ENCODE assay signal across 10 mouse cellular contexts in the genomic region with DNA sequence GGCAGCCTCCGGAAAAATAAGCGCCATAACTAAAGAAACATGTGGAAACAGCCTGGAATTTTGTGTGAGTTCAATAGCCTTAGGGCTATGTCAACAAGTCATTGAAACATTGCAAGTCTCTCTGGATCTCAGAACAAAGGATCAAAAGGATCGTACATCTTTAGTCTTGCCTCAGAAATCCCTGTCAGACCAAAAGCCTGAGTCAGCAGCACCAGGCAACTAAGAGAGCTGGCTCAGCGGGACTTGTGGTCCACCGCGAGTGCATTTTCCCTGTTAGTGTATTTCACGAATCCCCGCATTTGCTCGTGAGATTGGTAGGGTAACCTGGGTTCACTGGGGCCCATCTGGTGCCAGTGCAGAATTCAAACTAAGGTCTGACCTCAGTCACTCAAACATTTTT. TPM values are rescaled to one million over a fixed set of nuclear protein-coding genes. Genes with fewer than 3 reads are reported as not detected.
DNase-seq lines count a peak whose midpoint lies in the region; ATAC-seq lines count a peak whose summit lies in the region.
"Had no signal": no experiment of that assay in that cellular context is flagged by ENCODE, and none has a peak within 500 bp of the region (broad histone marks: within the 10 kb centered on the region; RNA-seq: fewer than 3 reads in every experiment).

No protein-coding gene starts in this region.

- H3K9ac ChIP-seq in intestine, embryonic 14.5 days (ENCODE audit: low read length), result no peak overlapping the region
- no peak overlapping the region for H3K9ac ChIP-seq in intestine, embryonic 16.5 days (ENCODE audit: low read depth, low read length)
- no peak overlapping the region for H3K9ac ChIP-seq in midbrain, embryonic 11.5 days (ENCODE audit: low read length)
- H3K9ac ChIP-seq in midbrain, embryonic 15.5 days, result no peak overlapping the region
- H3K9ac ChIP-seq in embryonic facial prominence, embryonic 14.5 days (ENCODE audit: low read depth, low read length), result no peak overlapping the region
- no peak overlapping the region for H3K9ac ChIP-seq in stomach, embryonic 14.5 days (replicated peaks; ENCODE audit: low read depth, low read length)
- H3K9ac ChIP-seq: liver, embryonic 14.5 days had no signal

- WGBS in intestine, embryonic 14.5 days, result 40% methylated on average over 9 of the region's 9 CpGs
- WGBS in intestine, embryonic 16.5 days, result 43% methylated on average over 9 of the region's 9 CpGs
- 27% methylated on average over 9 of the region's 9 CpGs for WGBS in midbrain, embryonic 11.5 days
- WGBS in midbrain, embryonic 15.5 days, result 19% methylated on average over 9 of the region's 9 CpGs
- WGBS in embryonic facial prominence, embryonic 14.5 days, result 23% methylated on average over 9 of the region's 9 CpGs
- WGBS in stomach, embryonic 14.5 days, result 16% methylated on average over 9 of the region's 9 CpGs

- ATAC-seq in intestine, embryonic 14.5 days (replicated peaks; ENCODE audit: low FRiP score, low TSS enrichment, low read depth), result no peak
- no peak for ATAC-seq in intestine, embryonic 16.5 days
- ATAC-seq in midbrain, embryonic 11.5 days (ENCODE audit: low FRiP score), result no peak
- no peak for ATAC-seq in midbrain, embryonic 15.5 days (replicated peaks)
- ATAC-seq in embryonic facial prominence, embryonic 14.5 days (ENCODE audit: low read depth), result no peak
- ATAC-seq in stomach, embryonic 14.5 days (ENCODE audit: insufficient number of reproducible peaks, insufficient read depth, low FRiP score, low read depth), result no peak
- ATAC-seq in monocyte, adult 5-6 weeks (replicated peaks; ENCODE audit: insufficient number of reproducible peaks, low FRiP score, low TSS enrichment, poor library complexity, severe bottlenecking), result no peak

- 0 out of 2 replicates have a peak overlapping the region, but pooled peaks have one; percentile 20 for H3K4me2 ChIP-seq in intestine, embryonic 14.5 days (ENCODE audit: low read length)
- H3K4me2 ChIP-seq in intestine, embryonic 16.5 days (ENCODE audit: low read depth, low read length), result no peak overlapping the region
- no peak overlapping the region for H3K4me2 ChIP-seq in midbrain, embryonic 11.5 days
- H3K4me2 ChIP-seq in midbrain, embryonic 15.5 days, result no peak overlapping the region
- H3K4me2 ChIP-seq in embryonic facial prominence, embryonic 14.5 days (ENCODE audit: low read depth, low read length), result 0 out of 2 replicates have a peak overlapping the region, but pooled peaks have one; percentile 4
- no peak overlapping the region for H3K4me2 ChIP-seq in stomach, embryonic 14.5 days (replicated peaks; ENCODE audit: low read depth, low read length)

- H3K4me3 ChIP-seq in intestine, embryonic 14.5 days (ENCODE audit: low read depth, low read length), result no peak overlapping the region
- no peak overlapping the region for H3K4me3 ChIP-seq in intestine, embryonic 16.5 days (ENCODE audit: low read length)
- H3K4me3 ChIP-seq in midbrain, embryonic 11.5 days (ENCODE audit: low read depth, low read length), result no peak overlapping the region
- H3K4me3 ChIP-seq in midbrain, embryonic 15.5 days, result no peak overlapping the region
- H3K4me3 ChIP-seq in embryonic facial prominence, embryonic 14.5 days (ENCODE audit: low read depth, low read length), result no peak overlapping the region
- no peak overlapping the region for H3K4me3 ChIP-seq in stomach, embryonic 14.5 days (ENCODE audit: low read depth, low read length)

- H3K4me1 ChIP-seq in intestine, embryonic 14.5 days (replicated peaks; ENCODE audit: control insufficient read depth, insufficient read depth, low read length), result peaks cover 9% of the 10 kb centered on the region; the same call in 1 of the 2 replicates
- H3K4me1 ChIP-seq in intestine, embryonic 16.5 days (ENCODE audit: control insufficient read depth, insufficient read depth, low read length), result peaks cover 7% of the 10 kb centered on the region
- H3K4me1 ChIP-seq in midbrain, embryonic 11.5 days (ENCODE audit: control insufficient read depth, insufficient read depth, low read length), result peaks cover 6% of the 10 kb centered on the region; the same call in 1 of the 2 replicates
- peaks cover 13% of the 10 kb centered on the region for H3K4me1 ChIP-seq in midbrain, embryonic 15.5 days
- H3K4me1 ChIP-seq in embryonic facial prominence, embryonic 14.5 days (ENCODE audit: control insufficient read depth, insufficient read depth, low read length), result peaks cover 4% of the 10 kb centered on the region; the same call in 1 of the 2 replicates
- H3K4me1 ChIP-seq in stomach, embryonic 14.5 days (ENCODE audit: control insufficient read depth, insufficient read depth, low read length), result 0 out of 2 replicates have a peak, but pooled peaks cover 4% of the 10 kb centered on the region

- peak; percentile 61 for DNase-seq in intestine, embryonic 14.5 days (ENCODE audit: low spot score)
- DNase-seq in midbrain, embryonic 11.5 days (ENCODE audit: low spot score, missing footprints), result peak; percentile 89
- peak; percentile 87 for DNase-seq in embryonic facial prominence, embryonic 14.5 days (ENCODE audit: low spot score)
- DNase-seq in cerebellum, adult 9-11 months, result no peak
- DNase-seq: heart, postnatal 36 days had no signal

- peak overlapping the region; percentile 40; the same call in 1 of the 2 replicates for H3K27ac ChIP-seq in intestine, embryonic 14.5 days (ENCODE audit: low read depth)
- H3K27ac ChIP-seq in intestine, embryonic 16.5 days (ENCODE audit: low read length), result no peak overlapping the region; the same call in 1 of the 2 replicates
- no peak overlapping the region for H3K27ac ChIP-seq in midbrain, embryonic 11.5 days (ENCODE audit: low read depth, low read length)
- no peak overlapping the region for H3K27ac ChIP-seq in midbrain, embryonic 15.5 days
- H3K27ac ChIP-seq in embryonic facial prominence, embryonic 14.5 days (replicated peaks; ENCODE audit: low read depth, low read length), result peak overlapping the region; percentile 52
- H3K27ac ChIP-seq in stomach, embryonic 14.5 days (ENCODE audit: low read length), result peak overlapping the region; percentile 75; the same call in 1 of the 2 replicates
- H3K27ac ChIP-seq: liver, embryonic 14.5 days had no signal

- H3K9me3 ChIP-seq in intestine, embryonic 14.5 days (ENCODE audit: control insufficient read depth, low read length), result no peaks in the 10 kb centered on the region
- no peaks in the 10 kb centered on the region for H3K9me3 ChIP-seq in intestine, embryonic 16.5 days (ENCODE audit: control insufficient read depth, low read length)
- H3K9me3 ChIP-seq in midbrain, embryonic 11.5 days (ENCODE audit: control insufficient read depth, low read length), result no peaks in the 10 kb centered on the region
- H3K9me3 ChIP-seq in midbrain, embryonic 15.5 days, result no peaks in the 10 kb centered on the region
- no peaks in the 10 kb centered on the region for H3K9me3 ChIP-seq in embryonic facial prominence, embryonic 14.5 days (ENCODE audit: control insufficient read depth, low read length)
- no peaks in the 10 kb centered on the region for H3K9me3 ChIP-seq in stomach, embryonic 14.5 days (ENCODE audit: control insufficient read depth, low read depth, low read length)

- no peaks in the 10 kb centered on the region for H3K36me3 ChIP-seq in intestine, embryonic 14.5 days (ENCODE audit: control insufficient read depth, insufficient read depth, low read length)
- H3K36me3 ChIP-seq in intestine, embryonic 16.5 days (ENCODE audit: control insufficient read depth, insufficient read depth, low read length), result no peaks in the 10 kb centered on the region
- no peaks in the 10 kb centered on the region for H3K36me3 ChIP-seq in midbrain, embryonic 11.5 days (ENCODE audit: control insufficient read depth, insufficient read depth, low read length)
- H3K36me3 ChIP-seq in midbrain, embryonic 15.5 days (replicated peaks), result no peaks in the 10 kb centered on the region
- no peaks in the 10 kb centered on the region for H3K36me3 ChIP-seq in embryonic facial prominence, embryonic 14.5 days (ENCODE audit: control insufficient read depth, insufficient read depth, low read length)
- H3K36me3 ChIP-seq in stomach, embryonic 14.5 days (ENCODE audit: control insufficient read depth, insufficient read depth, low read length), result no peaks in the 10 kb centered on the region

- H3K27me3 ChIP-seq in intestine, embryonic 14.5 days (replicated peaks; ENCODE audit: control insufficient read depth, insufficient read depth, low read length), result no peaks in the 10 kb centered on the region
- H3K27me3 ChIP-seq in intestine, embryonic 16.5 days (replicated peaks; ENCODE audit: control insufficient read depth, insufficient read depth, low read length), result no peaks in the 10 kb centered on the region
- peaks cover 9% of the 10 kb centered on the region for H3K27me3 ChIP-seq in midbrain, embryonic 11.5 days (ENCODE audit: control insufficient read depth, insufficient read depth, low read length)
- H3K27me3 ChIP-seq in midbrain, embryonic 15.5 days (replicated peaks), result 0 out of 2 replicates have a peak, but pooled peaks cover 4% of the 10 kb centered on the region
- H3K27me3 ChIP-seq in embryonic facial prominence, embryonic 14.5 days (replicated peaks; ENCODE audit: control insufficient read depth, insufficient read depth, low read length), result no peaks in the 10 kb centered on the region
- no peaks in the 10 kb centered on the region for H3K27me3 ChIP-seq in stomach, embryonic 14.5 days (ENCODE audit: control insufficient read depth, insufficient read depth, low read length)

RNA-seq across cellular contexts. Expression of gene Otulinl, which starts 1.2 kb away (rescaled TPM):
- 7.4 and 10.4 TPM in 2 replicates for polyA plus RNA-seq in intestine, embryonic 14.5 days (2014; fragmentation: Nextera tagmentation; extraction: Ambion mirVana)
- polyA plus RNA-seq in intestine, embryonic 16.5 days (2015; fragmentation: Nextera tagmentation; extraction: Ambion mirVana), result 10.7 and 11.0 TPM in 2 replicates
- 6.1 and 7.5 TPM in 2 replicates for polyA plus RNA-seq in midbrain, embryonic 11.5 days (2014; fragmentation: Nextera tagmentation; extraction: Ambion mirVana)
- 9.7 and 13.3 TPM in 2 replicates for polyA plus RNA-seq in midbrain, embryonic 15.5 days (2015; fragmentation: Nextera tagmentation; extraction: Ambion mirVana)
- polyA plus RNA-seq in embryonic facial prominence, embryonic 14.5 days (2014; fragmentation: Nextera tagmentation; extraction: Ambion mirVana), result 20.1 and 23.5 TPM in 2 replicates
- polyA plus RNA-seq in stomach, embryonic 14.5 days (2014; fragmentation: Nextera tagmentation; extraction: Ambion mirVana), result 13.2 and 18.1 TPM in 2 replicates
- total RNA-seq in monocyte, adult 5-6 weeks (2017), result 110 to 158 TPM (median 149 TPM) in 3 replicates

RNA-seq across cellular contexts. Expression of gene Otulin, which starts 52.1 kb away (rescaled TPM):
- polyA plus RNA-seq in intestine, embryonic 14.5 days (2014; fragmentation: Nextera tagmentation; extraction: Ambion mirVana), result 36.4 and 46.1 TPM in 2 replicates
- 4.7 and 17.1 TPM in 2 replicates for polyA plus RNA-seq in intestine, embryonic 16.5 days (2015; fragmentation: Nextera tagmentation; extraction: Ambion mirVana)
- 33.3 and 34.0 TPM in 2 replicates for polyA plus RNA-seq in midbrain, embryonic 11.5 days (2014; fragmentation: Nextera tagmentation; extraction: Ambion mirVana)
- 22.3 and 24.2 TPM in 2 replicates for polyA plus RNA-seq in midbrain, embryonic 15.5 days (2015; fragmentation: Nextera tagmentation; extraction: Ambion mirVana)
- 39.7 and 41.3 TPM in 2 replicates for polyA plus RNA-seq in embryonic facial prominence, embryonic 14.5 days (2014; fragmentation: Nextera tagmentation; extraction: Ambion mirVana)
- polyA plus RNA-seq in stomach, embryonic 14.5 days (2014; fragmentation: Nextera tagmentation; extraction: Ambion mirVana), result 33.2 and 38.9 TPM in 2 replicates
- 78.2 to 132 TPM (median 118 TPM) in 3 replicates for total RNA-seq in monocyte, adult 5-6 weeks (2017)

Comparison
In these comparisons a context has a peak if more than half of its experiments do, and no peak if none do; other contexts are left out.
1. H3K27ac ChIP-seq: peak in intestine, embryonic 14.5 days (single experiment), embryonic facial prominence, embryonic 14.5 days (single experiment) and stomach, embryonic 14.5 days (single experiment); none in intestine, embryonic 16.5 days (single experiment), midbrain, embryonic 11.5 days (single experiment) and midbrain, embryonic 15.5 days (single experiment).
2. H3K4me2 ChIP-seq: peak in intestine, embryonic 14.5 days (single experiment) and embryonic facial prominence, embryonic 14.5 days (single experiment); none in intestine, embryonic 16.5 days (single experiment), midbrain, embryonic 11.5 days (single experiment), midbrain, embryonic 15.5 days (single experiment) and stomach, embryonic 14.5 days (single experiment).